Mouse (Mus musculus): ENCODE data around the gene Erich6. TPM values are rescaled to one million over a fixed set of nuclear protein-coding genes. Genes with fewer than 3 reads are reported as not detected.

The Erich6 gene
- total and polyA plus RNA-seq, 3 experiments = not detected

GRCm38 (mm10) chr3:58683346-58683745 is 46.3 kb upstream of the Erich6 start:
- Histone ChIP-seq H3K4me2 (ENCODE audit: insufficient read depth, low read depth, poor library complexity, severe bottlenecking) (peak overlapping the region; percentile 52), H3K9ac (ENCODE audit: insufficient read depth, low read depth) (peak overlapping the region; percentile 12; the same call in 1 of the 2 replicates), H3K9me3 (replicated peaks; ENCODE audit: low read length) (no peaks in the 10 kb centered on the region), H3K36me3 (replicated peaks in 1 of 2; ENCODE audit: control insufficient read depth in 1 of 2, insufficient read depth in 1 of 2, low read length in 1 of 2) (peaks cover 59 to 87% of the 10 kb centered on the region in 2 experiments), H3K27me3 (replicated peaks) (no peaks in the 10 kb centered on the region), H3K27ac (ENCODE audit: insufficient read depth, low read depth) (peak overlapping the region; percentile 35; the same call in 1 of the 2 replicates), H3K4me3 (replicated peaks in 1 of 3; ENCODE audit: low read depth in 2 of 3, low read length in 2 of 3, poor library complexity in 1 of 3) (peak overlapping the region in 2 of 3 experiments; percentile 35 to 46), H3K79me2 (replicated peaks; ENCODE audit: control insufficient read depth, extremely low read depth, insufficient read depth, poor library complexity, severe bottlenecking) (peaks cover 93% of the 10 kb centered on the region), H3K4me1 (ENCODE audit: control insufficient read depth in 1 of 2, insufficient read depth in 2 of 2) (peaks cover 20 to 80% of the 10 kb centered on the region in 2 experiments)
- no peak for DNase-seq (ENCODE audit: extremely low read depth)
- dilution Hi-C loops (cut with MboI; ENCODE audit: extremely low pct_ligation_motif_present, extremely low pct_unique_long_range_greater_than_20kb, low sequenced_read_pairs) = no loop called here
- in situ Hi-C loops (cut with MboI; ENCODE audit: low pct_ligation_motif_present, low pct_unique_long_range_greater_than_20kb, low sequenced_read_pairs) = loop anchor here (25.0 kb wide), 1 partner anchor 271 kb away; the partner anchor contains the start of gene Tsc22d2
- TF ChIP-seq KAT2A (IDR thresholded peaks at IDR 0.05; ENCODE audit: insufficient replicate concordance, low read length) (no peak), POLR2A (IDR thresholded peaks at IDR 0.05; ENCODE audit: low read depth, low read length) (peak; percentile 28; the same call in 1 of the 2 replicates)

GRCm38 (mm10) chr3:58682336-58682735 is 45.3 kb upstream of the Erich6 start:
- dilution Hi-C loops (cut with MboI; ENCODE audit: extremely low pct_ligation_motif_present, extremely low pct_unique_long_range_greater_than_20kb, low sequenced_read_pairs) = no loop called here
- H3K4me3 ChIP-seq (replicated peaks in 1 of 3; ENCODE audit: low read depth in 2 of 3, low read length in 2 of 3, poor library complexity in 1 of 3) = peak overlapping the region in 2 of 3 experiments; percentile 28 to 35
- TF ChIP-seq TBP (conservative IDR thresholded peaks at IDR 0.05; ENCODE audit: low read depth, low read length) (no peak), POLR2A (IDR thresholded peaks at IDR 0.05; ENCODE audit: low read depth, low read length) (0 out of 2 replicates have a peak, but pooled peaks have one; percentile 5)
- peak overlapping the region; percentile 76 for H3K4me2 ChIP-seq (ENCODE audit: insufficient read depth, low read depth, poor library complexity, severe bottlenecking)
- H3K9ac ChIP-seq (ENCODE audit: insufficient read depth, low read depth) = peak overlapping the region; percentile 53; the same call in 1 of the 2 replicates
- H3K79me2 ChIP-seq (replicated peaks; ENCODE audit: control insufficient read depth, extremely low read depth, insufficient read depth, poor library complexity, severe bottlenecking) = peaks cover 96% of the 10 kb centered on the region
- peaks cover 22 to 87% of the 10 kb centered on the region in 2 experiments for H3K4me1 ChIP-seq (ENCODE audit: control insufficient read depth in 1 of 2, insufficient read depth in 2 of 2)
- in situ Hi-C loops (cut with MboI; ENCODE audit: low pct_ligation_motif_present, low pct_unique_long_range_greater_than_20kb, low sequenced_read_pairs) = loop anchor here (25.0 kb wide), 1 partner anchor 270 kb away; the partner anchor contains the start of gene Tsc22d2
- no peak for DNase-seq (ENCODE audit: extremely low read depth)
- H3K27me3 ChIP-seq (replicated peaks) = no peaks in the 10 kb centered on the region
- no peak overlapping the region for H3K27ac ChIP-seq (ENCODE audit: insufficient read depth, low read depth)
- H3K36me3 ChIP-seq (replicated peaks in 1 of 2; ENCODE audit: control insufficient read depth in 1 of 2, insufficient read depth in 1 of 2, low read length in 1 of 2) = peaks cover 62 to 88% of the 10 kb centered on the region in 2 experiments
- no peaks in the 10 kb centered on the region for H3K9me3 ChIP-seq (replicated peaks; ENCODE audit: low read length)

GRCm38 (mm10) chr3:58681831-58682230 is 44.8 kb upstream of the Erich6 start:
- DNase-seq (ENCODE audit: extremely low read depth) = no peak
- H3K4me1 ChIP-seq (ENCODE audit: control insufficient read depth in 1 of 2, insufficient read depth in 2 of 2) = peaks cover 22 to 92% of the 10 kb centered on the region in 2 experiments
- peak overlapping the region in 2 of 3 experiments; percentile 28 to 35 for H3K4me3 ChIP-seq (replicated peaks in 1 of 3; ENCODE audit: low read depth in 2 of 3, low read length in 2 of 3, poor library complexity in 1 of 3)
- H3K9me3 ChIP-seq (replicated peaks; ENCODE audit: low read length) = no peaks in the 10 kb centered on the region
- in situ Hi-C loops (cut with MboI; ENCODE audit: low pct_ligation_motif_present, low pct_unique_long_range_greater_than_20kb, low sequenced_read_pairs) (loop anchor here (25.0 kb wide), 1 partner anchor 270 kb away; the partner anchor contains the start of gene Tsc22d2), dilution Hi-C loops (cut with MboI; ENCODE audit: extremely low pct_ligation_motif_present, extremely low pct_unique_long_range_greater_than_20kb, low sequenced_read_pairs) (no loop called here)
- H3K36me3 ChIP-seq (replicated peaks in 1 of 2; ENCODE audit: control insufficient read depth in 1 of 2, insufficient read depth in 1 of 2, low read length in 1 of 2) = peaks cover 66 to 89% of the 10 kb centered on the region in 2 experiments
- no peaks in the 10 kb centered on the region for H3K27me3 ChIP-seq (replicated peaks)
- H3K27ac ChIP-seq (ENCODE audit: insufficient read depth, low read depth) = peak overlapping the region; percentile 10; the same call in 1 of the 2 replicates
- no peak for TF ChIP-seq TCF12 (IDR thresholded peaks at IDR 0.05; ENCODE audit: low read depth, low read length)
- no peak for TF ChIP-seq MAZ (IDR thresholded peaks at IDR 0.05; ENCODE audit: low read depth, low read length)
- TF ChIP-seq NRF1 (IDR thresholded peaks at IDR 0.05; ENCODE audit: low read depth, low read length) = no peak
- no peak for TF ChIP-seq ZMIZ1 (IDR thresholded peaks at IDR 0.05; ENCODE audit: low read depth, low read length)
- TF ChIP-seq IRF4 (IDR thresholded peaks at IDR 0.05; ENCODE audit: low read depth, low read length) = 0 out of 2 replicates have a peak, but pooled peaks have one; percentile 33
- peak overlapping the region; percentile 53; the same call in 1 of the 2 replicates for H3K9ac ChIP-seq (ENCODE audit: insufficient read depth, low read depth)
- peaks cover 96% of the 10 kb centered on the region for H3K79me2 ChIP-seq (replicated peaks; ENCODE audit: control insufficient read depth, extremely low read depth, insufficient read depth, poor library complexity, severe bottlenecking)
- peak overlapping the region; percentile 76 for H3K4me2 ChIP-seq (ENCODE audit: insufficient read depth, low read depth, poor library complexity, severe bottlenecking)

Data from CH12.LX (cell line).